Mouse (Mus musculus) C2C12 (cell line): ENCODE results near the gene Nup88.

ENCODE experiments used
- CTCF ChIP-seq: IDR thresholded peaks from one replicate; pipeline ENCODE4 v1.5.1; 2011; ENCODE audit not compliant: control insufficient read depth, insufficient read depth, insufficient read length
- MAX ChIP-seq: IDR thresholded peaks from one replicate; pipeline ENCODE4 v1.6.1; 2011; ENCODE audit warnings: mild to moderate bottlenecking, control low read depth
- MYOD1 ChIP-seq: IDR thresholded peaks from one replicate; pipeline ENCODE4 v1.6.1; 2011; ENCODE audit warnings: low read depth; ENCODE audit not compliant: control insufficient read depth, insufficient read length
- MYOG ChIP-seq: IDR thresholded peaks from one replicate; pipeline ENCODE4 v1.6.1; 2011; ENCODE audit not compliant: control insufficient read depth, insufficient read length; ENCODE audit errors: extremely low read depth

GRCm38 (mm10) chr11:70960786-70961554 lies 8.8 kb downstream of the Nup88 start:
- TF ChIP-seq CTCF (no peak), MAX (no peak), MYOG (no peak), MYOD1 (no peak)
